Mouse (Mus musculus) midbrain, embryonic 10.5 days (tissue): ENCODE measurements around the gene Ftsj3. TPM values are rescaled to one million over a fixed set of nuclear protein-coding genes. Genes with fewer than 3 reads are reported as not detected.
"Not testable (repeated sequence)": the region's sequence is repeated elsewhere in the genome, so short reads cannot be mapped to it uniquely, and the experiment has no call there.

Source experiments
- DNase-seq: peaks from one replicate; pipeline ENCODE4 v3.0.0-alpha.2; 2017; ENCODE audit warnings: low spot score
- H3K27ac ChIP-seq: fragments of 300-500 bp; sonication (generic); replicated peaks from 2 replicates; pipeline ENCODE4 v1.5.1; 2016; ENCODE audit warnings: mild to moderate bottlenecking
- H3K27me3 ChIP-seq: fragments of 300-500 bp; sonication (generic); 2 replicates; pipeline ENCODE4 v1.6.1; 2016; ENCODE audit warnings: low read depth, mild to moderate bottlenecking; ENCODE audit not compliant: poor library complexity, severe bottlenecking
- H3K36me3 ChIP-seq: fragments of 300-500 bp; sonication (generic); 2 replicates; pipeline ENCODE4 v1.6.1; 2016; ENCODE audit warnings: mild to moderate bottlenecking, moderate library complexity
- H3K4me1 ChIP-seq: fragments of 300-500 bp; sonication (generic); 2 replicates; pipeline ENCODE4 v1.6.1; 2016
- H3K4me3 ChIP-seq: fragments of 300-500 bp; sonication (generic); 2 replicates; pipeline ENCODE4 v1.5.1; 2016; ENCODE audit warnings: mild to moderate bottlenecking, moderate library complexity
- H3K9me3 ChIP-seq: fragments of 300-500 bp; sonication (generic); replicated peaks from 2 replicates; pipeline ENCODE4 v1.6.1; 2016; ENCODE audit warnings: mild to moderate bottlenecking
- WGBS: fragments of 180-500 bp; shearing (Covaris S2); methylation state at CpG from one replicate; pipeline ENCODE4 v1.1.7; 2016; 5-methylcytosine and 5-hydroxymethylcytosine counted together
- polyA plus RNA-seq: library from polyadenylated mRNA; unstranded; fragments of >200 nt; fragmentation: Nextera tagmentation; extraction: Ambion mirVana; gene quantifications from 2 replicates; pipeline ENCODE4 v1.2.1, GENCODE M21; 2016

The Ftsj3 gene
- polyA plus RNA-seq, 1 experiment from 2014 or later: 83.8 TPM

DNA sequence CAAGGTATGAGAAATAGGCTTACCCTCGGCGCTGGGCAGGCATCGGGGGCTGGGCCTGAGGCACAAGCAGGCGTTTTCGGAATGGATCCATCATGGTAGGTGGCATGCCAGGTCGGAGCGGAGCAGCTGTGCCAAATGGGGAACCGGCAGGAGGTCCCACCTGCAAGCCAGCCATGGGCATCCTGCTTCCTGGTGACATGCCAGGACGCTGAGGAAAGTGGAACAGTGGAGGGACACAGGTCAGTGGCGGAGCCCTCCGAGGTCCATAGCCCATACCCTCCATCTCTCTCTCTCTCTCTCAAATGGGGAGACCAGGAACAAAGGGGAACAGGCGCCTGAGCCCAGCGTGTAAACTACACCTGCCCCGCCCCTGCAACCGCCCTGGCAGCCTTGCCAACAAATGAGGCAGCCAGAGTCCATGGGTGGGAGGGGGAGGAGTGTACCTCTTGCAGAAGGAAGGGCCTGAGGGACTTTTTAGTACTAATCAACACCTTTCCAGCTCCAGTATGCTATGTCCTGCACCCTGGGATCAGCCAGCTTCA, 11.5 kb upstream of the Ftsj3 start:
- Histone ChIP-seq H3K9me3 (no peaks in the 10 kb centered on the region), H3K36me3 (peaks cover 68% of the 10 kb centered on the region), H3K27me3 (no peaks in the 10 kb centered on the region), H3K4me1 (peaks cover 49% of the 10 kb centered on the region), H3K27ac (peak overlapping the region; percentile 39; the same call in 1 of the 2 replicates), H3K4me3 (no peak overlapping the region)
- 85% methylated on average over 15 of the region's 15 CpGs for WGBS
- no peak for DNase-seq

DNA sequence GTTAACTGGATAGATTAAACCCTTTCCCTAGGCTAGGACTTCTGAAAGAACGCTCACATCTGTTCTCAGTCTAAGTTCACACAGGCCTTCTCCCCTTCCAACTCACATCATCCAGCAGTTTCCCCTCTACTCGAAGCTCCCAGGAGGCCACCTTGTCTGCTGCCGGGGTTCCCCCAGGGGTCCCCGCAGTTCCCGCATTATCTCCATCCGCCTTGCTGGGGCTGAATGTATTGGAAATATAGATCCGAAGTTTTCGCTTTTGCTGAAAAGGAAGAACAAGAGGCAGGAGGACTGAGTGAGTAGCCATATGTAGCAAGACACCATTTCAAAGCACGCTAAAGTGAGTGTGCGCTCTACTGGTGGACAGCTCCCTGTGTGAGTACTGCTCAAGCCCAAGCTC, 10.6 kb upstream of the Ftsj3 start:
- Histone ChIP-seq H3K27ac (no peak overlapping the region), H3K36me3 (peaks cover 77% of the 10 kb centered on the region), H3K27me3 (no peaks in the 10 kb centered on the region), H3K4me1 (peaks cover 39% of the 10 kb centered on the region), H3K4me3 (no peak overlapping the region), H3K9me3 (no peaks in the 10 kb centered on the region)
- no peak for DNase-seq
- 93% methylated on average over 10 of the region's 10 CpGs for WGBS

DNA sequence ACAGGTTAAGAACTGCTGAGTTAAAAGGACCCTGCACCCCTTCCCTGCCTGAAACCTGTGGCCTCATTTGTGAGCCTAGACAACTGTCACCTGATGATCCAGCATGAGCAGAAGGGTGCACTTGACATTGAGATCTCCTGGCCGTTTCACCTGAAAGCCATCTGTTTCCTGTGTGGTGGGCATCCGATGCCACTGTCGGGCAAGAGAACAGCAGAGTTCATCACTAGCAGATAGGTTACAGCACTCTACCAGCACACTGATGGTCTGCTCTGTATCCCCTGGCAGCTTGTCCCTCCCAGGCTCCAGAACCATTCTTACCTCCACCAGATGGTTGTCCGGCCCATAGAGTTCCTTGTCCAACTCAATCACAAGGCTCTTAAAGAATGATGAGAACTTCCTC, 9.7 kb upstream of the Ftsj3 start:
- no peaks in the 10 kb centered on the region for H3K9me3 ChIP-seq
- no peak overlapping the region for H3K27ac ChIP-seq
- H3K27me3 ChIP-seq: no peaks in the 10 kb centered on the region
- H3K4me1 ChIP-seq: peaks cover 31% of the 10 kb centered on the region
- 95% methylated on average over 4 of the region's 4 CpGs for WGBS
- H3K36me3 ChIP-seq: peaks cover 86% of the 10 kb centered on the region
- no peak overlapping the region for H3K4me3 ChIP-seq
- DNase-seq: no peak

DNA sequence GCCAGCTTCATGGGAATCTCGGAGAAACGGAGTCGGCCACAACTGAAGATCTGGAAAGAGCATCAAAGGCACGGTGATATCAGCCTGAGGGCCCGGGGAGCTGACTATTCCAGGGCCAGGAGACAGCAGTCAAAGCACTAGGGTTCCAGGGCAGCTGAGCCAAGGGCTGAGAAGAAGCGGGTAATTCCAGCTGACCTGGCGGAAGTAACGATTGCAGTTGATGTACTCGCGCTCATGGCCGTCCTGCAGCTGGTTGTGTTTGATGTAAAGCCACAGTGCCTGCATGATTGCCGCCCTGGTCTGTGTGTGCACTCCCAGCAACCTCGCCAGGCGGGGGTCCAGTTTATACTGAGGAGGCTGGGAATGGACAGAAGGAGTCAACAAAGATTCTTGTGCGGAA, 9.1 kb upstream of the Ftsj3 start:
- H3K4me1 ChIP-seq: peaks cover 25% of the 10 kb centered on the region
- H3K27ac ChIP-seq: no peak overlapping the region
- no peak overlapping the region for H3K4me3 ChIP-seq
- 95% methylated on average over 15 of the region's 15 CpGs for WGBS
- no peaks in the 10 kb centered on the region for H3K9me3 ChIP-seq
- no peaks in the 10 kb centered on the region for H3K27me3 ChIP-seq
- DNase-seq: no peak
- H3K36me3 ChIP-seq: peaks cover 89% of the 10 kb centered on the region

DNA sequence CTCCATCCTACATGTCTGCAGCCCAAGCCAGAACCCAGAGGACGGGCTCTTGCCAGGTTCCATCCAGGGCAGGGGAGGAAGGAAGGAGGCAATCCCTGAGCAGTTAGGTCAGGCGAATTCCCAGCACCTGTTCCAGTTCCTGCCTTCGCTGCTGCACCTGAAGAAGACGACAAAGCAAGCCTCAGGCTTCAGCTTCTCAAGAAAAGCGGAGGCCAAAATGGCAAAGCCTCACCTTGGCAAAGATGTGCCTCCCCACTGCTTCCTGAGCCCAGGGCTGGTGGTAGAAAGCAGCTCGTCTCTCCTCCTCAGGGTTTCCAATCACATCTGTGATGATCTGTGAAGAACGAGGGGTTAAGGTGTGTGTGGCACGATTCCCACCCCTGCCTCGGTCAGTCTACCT, 8.1 kb upstream of the Ftsj3 start:
- no peak overlapping the region for H3K4me3 ChIP-seq
- 91% methylated on average over 9 of the region's 9 CpGs for WGBS
- H3K27me3 ChIP-seq: no peaks in the 10 kb centered on the region
- DNase-seq: no peak
- H3K4me1 ChIP-seq: peaks cover 19% of the 10 kb centered on the region
- H3K27ac ChIP-seq: no peak overlapping the region
- H3K36me3 ChIP-seq: peaks cover 99% of the 10 kb centered on the region
- no peaks in the 10 kb centered on the region for H3K9me3 ChIP-seq

DNA sequence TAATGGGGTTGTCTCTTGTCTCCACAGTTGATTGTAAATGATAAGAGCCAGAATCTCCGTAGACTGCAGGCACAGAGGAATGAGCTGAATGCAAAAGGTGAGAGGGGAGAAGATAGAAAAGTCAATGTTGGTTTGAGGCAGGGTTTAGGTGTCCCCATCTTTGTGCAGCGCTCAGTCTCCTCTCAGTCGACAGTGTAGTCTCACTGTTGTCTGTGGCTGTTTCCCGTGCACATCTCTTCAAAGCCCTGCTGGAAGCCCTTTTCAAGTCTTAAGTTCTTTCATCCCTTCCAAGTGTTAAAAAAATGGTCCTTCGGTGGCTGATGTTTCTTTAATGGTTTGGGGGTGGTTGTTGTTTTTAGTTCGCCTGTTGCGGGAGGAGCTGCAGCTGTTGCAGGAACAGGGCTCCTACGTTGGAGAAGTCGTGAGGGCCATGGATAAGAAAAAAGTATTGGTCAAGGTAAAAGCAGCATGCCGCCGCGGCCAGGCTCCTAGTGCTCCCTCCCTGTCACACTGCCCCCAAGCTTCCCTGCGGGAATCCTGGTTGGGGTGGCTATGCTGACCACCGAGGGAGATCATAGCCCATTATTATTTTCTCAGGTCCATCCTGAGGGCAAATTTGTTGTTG, 5.1 kb upstream of the Ftsj3 start:
- no peaks in the 10 kb centered on the region for H3K27me3 ChIP-seq
- H3K4me3 ChIP-seq: no peak overlapping the region
- no peaks in the 10 kb centered on the region for H3K9me3 ChIP-seq
- no peak for DNase-seq
- H3K36me3 ChIP-seq: peaks cover 91% of the 10 kb centered on the region
- H3K4me1 ChIP-seq: peaks cover 16% of the 10 kb centered on the region
- 87% methylated on average over 14 of the region's 14 CpGs for WGBS
- H3K27ac ChIP-seq: no peak overlapping the region

DNA sequence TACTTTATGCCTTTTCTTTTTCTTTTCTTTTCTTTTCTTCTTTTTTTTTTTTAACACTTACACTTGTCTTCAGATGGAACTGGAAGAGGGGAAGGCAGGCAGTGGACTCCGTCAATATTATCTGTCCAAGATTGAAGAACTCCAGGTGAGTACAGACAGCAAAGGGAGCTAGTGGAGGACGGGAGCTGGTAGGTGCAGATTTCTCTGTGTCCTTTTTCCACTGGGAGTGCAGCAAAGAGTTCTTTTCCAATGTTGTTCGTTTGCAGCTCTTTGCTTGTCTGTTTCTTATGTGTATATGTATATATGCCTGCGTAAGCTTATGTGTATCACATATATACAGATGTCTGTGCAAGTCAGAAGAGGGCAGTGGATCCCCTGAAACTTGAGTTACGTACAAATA, 896 bp upstream of the Ftsj3 start:
- 76% methylated on average over 5 of the region's 5 CpGs for WGBS
- DNase-seq: no peak
- peaks cover 28% of the 10 kb centered on the region for H3K4me1 ChIP-seq
- H3K27me3 ChIP-seq: no peaks in the 10 kb centered on the region
- H3K9me3 ChIP-seq: no peaks in the 10 kb centered on the region
- peaks cover 80% of the 10 kb centered on the region for H3K36me3 ChIP-seq
- H3K27ac ChIP-seq: peak overlapping the region; percentile 96
- peak overlapping the region; percentile 91 for H3K4me3 ChIP-seq

DNA sequence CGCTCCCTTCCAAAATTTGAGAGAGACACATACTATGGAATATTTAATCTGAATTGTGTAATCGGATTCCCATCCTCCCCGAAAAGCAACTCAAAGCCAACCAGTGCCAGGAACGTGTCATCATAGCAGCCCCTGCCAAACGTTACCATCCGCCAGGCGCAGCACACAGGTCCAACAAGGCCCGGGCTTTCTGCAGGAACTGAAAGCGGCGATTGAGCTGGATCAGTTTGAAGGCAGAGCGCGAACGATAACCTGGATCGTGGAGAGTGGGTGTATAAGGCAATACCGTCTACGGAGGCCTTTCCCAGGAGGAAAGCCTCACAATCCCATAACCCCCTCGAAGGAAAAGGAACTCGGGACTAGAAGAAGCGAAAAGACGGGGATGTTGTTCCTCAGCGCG, 705 bp downstream of the Ftsj3 start:
- peak overlapping the region; percentile 91 for H3K4me3 ChIP-seq
- 5% methylated on average over 22 of the region's 22 CpGs for WGBS
- no peak for DNase-seq
- H3K36me3 ChIP-seq: peaks cover 80% of the 10 kb centered on the region
- H3K27me3 ChIP-seq: no peaks in the 10 kb centered on the region
- H3K27ac ChIP-seq: peak overlapping the region; percentile 96
- peaks cover 28% of the 10 kb centered on the region for H3K4me1 ChIP-seq
- no peaks in the 10 kb centered on the region for H3K9me3 ChIP-seq

DNA sequence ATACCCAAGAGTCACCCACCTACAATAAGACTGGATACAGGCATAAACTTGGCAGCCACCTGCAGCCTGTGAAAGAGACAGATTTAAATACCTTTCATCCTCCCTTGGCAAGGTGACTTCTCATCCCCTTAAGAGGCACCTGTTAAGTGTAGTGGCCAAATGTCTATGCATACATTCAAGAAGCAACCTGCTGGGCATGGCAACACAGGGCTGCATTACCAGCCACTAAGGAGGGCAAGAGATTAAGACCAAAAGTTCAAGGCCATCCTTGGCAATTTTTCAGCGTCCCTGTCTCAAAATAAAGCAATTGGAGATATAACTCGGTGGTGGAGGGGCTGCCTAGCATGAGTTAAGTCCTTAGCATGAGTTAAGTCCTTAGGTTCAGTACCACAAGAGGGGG, 1.1 kb downstream of the Ftsj3 start:
- no peak overlapping the region for H3K27ac ChIP-seq

DNA sequence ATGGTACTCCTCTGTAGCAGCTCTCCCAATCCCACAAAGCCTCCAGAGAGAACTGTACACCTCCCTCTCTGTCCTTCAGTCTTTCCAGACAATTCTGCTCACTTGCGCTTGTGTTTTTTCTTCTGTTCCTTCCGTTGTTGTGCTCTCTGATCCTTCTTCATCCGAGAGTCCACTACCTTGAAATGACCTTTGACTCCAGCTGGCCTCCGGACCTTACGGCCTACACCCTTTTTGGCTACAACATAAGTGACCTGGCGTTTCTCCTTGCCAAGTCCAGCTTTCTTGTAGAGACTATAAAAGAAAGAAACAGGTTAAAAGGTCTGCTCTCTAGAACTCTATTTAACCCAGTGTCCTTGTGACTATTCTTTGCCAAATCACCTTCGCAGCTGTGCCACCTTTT, 6.6 kb downstream of the Ftsj3 start:
- H3K36me3 ChIP-seq: peaks cover 100% of the 10 kb centered on the region
- no peak overlapping the region for H3K4me3 ChIP-seq
- H3K27ac ChIP-seq: no peak overlapping the region
- no peaks in the 10 kb centered on the region for H3K27me3 ChIP-seq
- peaks cover under 1% of the 10 kb centered on the region; the same call in 1 of the 2 replicates for H3K4me1 ChIP-seq
- 92% methylated on average over 7 of the region's 7 CpGs for WGBS
- DNase-seq: no peak
- peaks cover 5% of the 10 kb centered on the region for H3K9me3 ChIP-seq

More for the DNA sequence above, 1.1 kb downstream of the Ftsj3 start:
- peak overlapping the region; percentile 91 for H3K4me3 ChIP-seq
- no peaks in the 10 kb centered on the region for H3K9me3 ChIP-seq
- peaks cover 80% of the 10 kb centered on the region for H3K36me3 ChIP-seq
- 21% methylated on average over 2 of the region's 2 CpGs for WGBS
- DNase-seq: no peak
- peaks cover 28% of the 10 kb centered on the region for H3K4me1 ChIP-seq
- H3K27me3 ChIP-seq: no peaks in the 10 kb centered on the region

DNA sequence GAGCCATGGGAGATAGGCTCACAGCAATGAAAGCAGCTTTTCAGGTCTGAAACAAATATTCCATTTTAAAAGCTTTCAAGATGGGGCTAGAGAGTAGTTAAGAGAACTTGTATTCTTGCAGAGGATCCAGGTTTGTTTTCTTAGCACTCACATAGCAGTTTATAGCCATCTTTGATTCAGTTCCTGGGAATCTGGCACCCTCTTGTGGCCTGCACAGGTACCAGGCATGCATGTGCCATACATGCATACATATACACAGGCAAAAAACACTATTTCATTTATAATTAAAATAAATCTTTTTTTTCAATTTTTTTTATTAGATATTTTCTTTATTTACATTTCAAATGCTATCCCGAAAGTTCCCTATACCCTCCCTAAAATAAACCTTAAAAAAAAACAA, 9.0 kb downstream of the Ftsj3 start:
- no peak overlapping the region for H3K4me3 ChIP-seq
- H3K4me1 ChIP-seq: no peaks in the 10 kb centered on the region
- no peak for DNase-seq
- H3K27ac ChIP-seq: no peak overlapping the region
- peaks cover 100% of the 10 kb centered on the region for H3K36me3 ChIP-seq
- H3K9me3 ChIP-seq: peaks cover 5% of the 10 kb centered on the region
- 93% methylated on average over 1 of the region's 1 CpGs for WGBS
- H3K27me3 ChIP-seq: no peaks in the 10 kb centered on the region

DNA sequence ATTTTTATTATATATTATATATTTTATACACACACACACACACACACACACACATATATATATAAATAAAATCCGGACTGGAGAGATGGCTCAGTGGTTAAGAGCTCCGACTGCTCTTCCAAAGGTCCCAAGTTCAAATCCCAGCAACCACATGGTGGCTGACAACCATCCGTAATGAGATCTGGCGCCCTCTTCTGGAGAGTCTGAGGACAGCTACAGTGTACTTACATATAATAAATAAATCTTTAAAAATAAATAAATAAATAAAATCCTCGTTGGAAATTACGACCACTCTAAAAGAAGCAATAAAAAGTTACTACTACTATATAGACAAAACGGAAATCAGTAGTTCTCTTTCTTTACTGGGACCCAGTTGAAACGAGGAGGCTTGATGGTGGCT, 21.9 kb downstream of the Ftsj3 start:
- not testable (repeated sequence) for H3K27ac ChIP-seq, H3K9me3 ChIP-seq, H3K27me3 ChIP-seq, H3K4me1 ChIP-seq, DNase-seq, H3K4me3 ChIP-seq
- 85% methylated on average over 8 of the region's 8 CpGs for WGBS
- H3K36me3 ChIP-seq: peaks cover 97% of the 10 kb centered on the region

DNA sequence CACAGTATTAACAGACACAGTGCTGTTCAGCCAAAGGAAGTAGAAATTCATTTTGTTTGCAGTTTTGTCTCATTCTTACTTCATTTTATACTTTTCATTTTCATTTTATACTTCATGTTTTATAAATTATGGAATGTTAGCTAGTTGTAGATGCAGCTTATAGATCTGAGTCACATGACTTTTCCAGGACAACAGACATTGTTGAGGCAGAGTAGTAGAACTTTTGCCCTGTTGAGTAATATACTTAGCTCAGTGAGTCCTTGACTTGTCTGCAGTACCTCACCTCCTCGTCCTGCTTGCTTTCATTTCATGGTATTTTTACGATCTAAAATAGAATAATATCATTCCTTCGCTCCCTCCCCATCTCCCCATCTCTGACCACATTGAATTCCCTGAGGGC, 35.3 kb downstream of the Ftsj3 start:
- no peak overlapping the region for H3K27ac ChIP-seq
- no peak overlapping the region for H3K4me3 ChIP-seq
- no peaks in the 10 kb centered on the region for H3K9me3 ChIP-seq
- H3K27me3 ChIP-seq: no peaks in the 10 kb centered on the region
- no peak for DNase-seq
- peaks cover 24% of the 10 kb centered on the region for H3K36me3 ChIP-seq
- H3K4me1 ChIP-seq: peaks cover 15% of the 10 kb centered on the region
- WGBS: 93% methylated on average over 3 of the region's 3 CpGs
